Mouse (Mus musculus): ENCODE measurements around the gene Olfr145.

The Olfr145 gene

DNA sequence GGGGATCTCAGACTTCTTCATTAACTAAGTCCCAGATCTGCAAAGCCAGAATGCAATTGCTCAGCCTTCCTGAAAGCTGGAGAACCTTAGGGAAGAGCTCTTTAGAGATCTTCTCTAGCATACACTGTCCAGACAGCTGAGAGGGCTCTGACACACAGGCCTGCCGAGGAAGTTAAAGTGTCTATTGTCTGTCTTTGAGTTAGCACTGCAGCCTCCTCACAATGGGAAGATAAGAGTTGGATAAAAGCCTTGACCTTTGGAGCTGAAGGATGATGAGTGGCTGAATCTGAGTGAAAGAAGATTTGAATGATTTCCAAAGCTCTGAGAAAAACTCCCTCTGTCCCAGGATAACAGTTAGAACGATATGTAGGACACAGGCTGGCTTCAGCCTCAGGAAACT lies at the start of gene Olfr145:
Gene Olfr145 (plus strand): TSS at position 64 of the 400 bp plus-strand sequence.
- DNase-seq (ENCODE audit: low spot score), result peak; percentile 4

GRCm38 (mm10) chr9:37849267-37849666 lies 47.3 kb upstream of the Olfr145 start:
- no peak for DNase-seq (ENCODE audit: low spot score)

DNA sequence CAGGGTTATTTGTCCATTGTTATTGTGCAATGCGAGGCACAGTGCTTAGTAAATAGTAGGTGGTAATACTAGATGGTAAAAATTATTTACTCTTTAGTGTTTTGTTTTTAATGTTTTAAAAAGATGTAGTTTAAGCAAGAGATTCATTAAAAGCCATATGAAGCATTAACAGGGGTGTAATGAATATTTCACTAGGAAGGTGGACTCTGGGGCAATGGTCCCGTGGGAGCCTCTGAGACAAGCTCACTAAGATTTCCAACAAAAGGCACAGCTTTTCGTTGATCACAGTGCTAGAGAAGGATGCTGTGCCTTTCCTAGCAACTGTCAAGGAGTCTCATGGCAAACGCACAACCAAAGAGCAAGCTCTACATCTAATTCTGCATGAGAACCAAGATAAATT lies 42.6 kb upstream of the Olfr145 start, which contains the start of gene Olfr877:
Gene Olfr877 (plus strand): TSS at position 301 of the 400 bp plus-strand sequence.
- no peak for DNase-seq (ENCODE audit: low spot score)

DNA sequence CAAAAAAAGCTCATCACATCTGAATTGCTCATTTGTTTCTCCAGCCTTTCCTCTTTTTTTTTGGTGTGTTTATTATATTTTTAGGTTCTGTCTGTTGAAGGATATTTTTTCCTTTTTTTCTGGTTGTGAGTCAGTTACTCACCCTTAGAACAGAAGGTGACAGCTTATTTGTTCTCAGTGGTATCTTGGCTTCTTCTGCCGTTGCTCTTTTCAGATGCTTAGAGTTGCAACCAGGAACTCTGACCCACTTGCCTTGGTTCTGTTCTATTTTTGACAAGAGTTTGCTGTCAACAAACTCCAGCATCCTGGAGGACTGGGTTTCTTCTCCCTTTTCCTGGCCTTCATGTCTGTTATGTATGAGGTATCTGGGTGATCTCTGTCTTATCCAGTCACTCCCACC lies 33.2 kb upstream of the Olfr145 start:
- DNase-seq (ENCODE audit: low spot score), result no peak

DNA sequence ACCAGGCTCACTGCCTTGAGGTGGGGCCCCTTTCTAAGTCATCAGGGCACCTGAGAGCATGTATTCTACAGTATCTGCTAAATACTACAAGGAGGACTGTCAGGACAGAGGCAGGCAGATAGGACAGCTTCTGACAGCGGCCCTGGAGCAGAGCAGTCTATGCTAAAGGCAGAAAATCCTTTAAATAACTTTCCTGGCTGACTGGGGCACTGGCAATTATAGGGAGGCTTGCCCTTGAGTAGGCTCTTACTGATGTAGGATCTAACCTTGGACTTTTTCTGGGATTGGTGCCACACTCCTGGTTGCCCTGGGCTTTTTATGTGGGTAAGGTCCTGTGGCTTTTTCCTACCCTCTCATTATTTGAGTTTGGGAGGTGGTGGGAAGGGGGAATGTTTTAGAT lies 26.3 kb upstream of the Olfr145 start:
- DNase-seq (ENCODE audit: low spot score), result no peak

DNA sequence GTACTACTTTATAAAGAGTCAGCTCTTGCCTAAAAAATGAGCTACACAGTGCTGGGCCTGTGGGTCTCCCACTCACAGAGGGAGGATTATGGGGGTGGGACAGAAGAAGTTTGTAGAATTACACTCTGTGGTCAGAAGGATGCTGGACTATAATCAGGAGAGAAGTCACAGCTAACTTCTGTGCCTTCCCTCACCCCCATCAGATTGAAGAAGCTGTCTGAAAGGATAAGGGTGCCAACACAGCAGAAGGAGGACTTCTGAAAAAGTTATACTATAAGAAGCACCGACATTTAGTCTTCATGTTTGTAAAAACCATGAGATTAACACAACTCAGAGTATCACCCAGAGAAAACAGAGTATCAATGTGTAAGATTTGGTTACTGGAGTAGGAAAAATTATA lies 25.4 kb upstream of the Olfr145 start:
- no peak for DNase-seq (ENCODE audit: low spot score)

DNA sequence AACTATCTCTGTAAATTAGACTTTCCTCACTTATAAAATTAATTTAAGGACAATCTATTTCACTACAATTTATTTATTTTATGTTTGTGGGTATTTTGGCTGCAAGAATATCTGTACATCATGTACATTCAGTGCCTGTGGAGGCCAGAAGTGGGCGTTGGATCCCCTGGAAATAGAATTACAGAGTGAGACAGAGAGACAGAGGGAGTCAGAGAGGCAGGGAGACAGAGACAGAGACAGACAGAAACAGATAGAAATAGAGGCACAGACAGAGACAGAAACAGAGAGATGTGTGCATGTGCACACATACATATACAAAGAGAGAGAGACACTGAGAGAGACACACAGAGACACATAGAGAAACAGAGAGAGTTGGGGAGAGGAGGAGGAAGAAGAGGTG lies 25.0 kb upstream of the Olfr145 start:
- no peak for DNase-seq (ENCODE audit: low spot score)

- peak; percentile 6 for DNase-seq (ENCODE audit: low spot score)
Measured at GRCm38 (mm10) chr9:37890960-37891359, 5.6 kb upstream of the Olfr145 start.

DNA sequence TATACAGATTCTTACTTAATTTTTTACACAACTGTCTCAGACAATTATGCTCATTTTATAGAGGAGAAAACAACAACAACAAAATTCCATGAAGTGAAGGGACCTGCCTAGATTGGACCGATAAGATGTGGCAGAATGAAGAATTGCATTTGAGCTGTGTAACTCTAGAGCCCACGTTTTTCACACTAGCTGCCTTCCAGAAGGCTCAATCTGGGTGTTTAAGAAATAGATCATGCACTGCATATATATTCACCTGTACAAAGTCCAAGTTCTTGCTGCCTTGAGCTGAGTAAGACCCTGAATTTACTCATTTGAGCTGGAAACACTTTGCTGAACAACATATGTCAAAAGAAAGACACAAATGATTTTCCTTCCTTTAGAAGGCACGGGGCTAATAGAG lies 9.0 kb downstream of the Olfr145 start:
- DNase-seq (ENCODE audit: low spot score), result no peak

DNA sequence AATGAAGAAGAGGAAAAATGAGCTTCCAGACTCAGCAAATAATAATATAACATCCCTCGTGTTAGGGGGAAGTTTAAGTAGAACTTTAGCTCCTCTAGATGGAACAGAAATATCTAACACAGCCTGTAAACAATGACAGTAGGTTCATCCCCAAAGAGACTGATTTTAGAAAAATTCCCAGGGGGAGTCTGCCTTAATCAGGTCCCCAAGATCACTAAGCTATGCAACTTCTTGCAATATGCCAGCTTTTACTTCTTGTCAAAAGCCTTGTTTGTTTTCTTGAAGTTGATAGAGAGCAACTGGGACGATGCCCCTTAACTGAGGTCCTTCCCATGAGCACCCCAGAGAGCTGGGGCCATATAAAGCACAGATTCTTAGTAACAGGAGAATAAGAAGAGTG lies 21.0 kb downstream of the Olfr145 start, which contains the start of gene Olfr878:
Gene Olfr878 (plus strand): TSS at position 301 of the 400 bp plus-strand sequence.
- no peak for DNase-seq (ENCODE audit: low spot score)

GRCm38 (mm10) chr9:37918018-37918417 lies 21.5 kb downstream of the Olfr145 start:
- no peak for DNase-seq (ENCODE audit: low spot score)

GRCm38 (mm10) chr9:37924194-37924593 lies 27.7 kb downstream of the Olfr145 start:
- DNase-seq (ENCODE audit: low spot score), result no peak

DNA sequence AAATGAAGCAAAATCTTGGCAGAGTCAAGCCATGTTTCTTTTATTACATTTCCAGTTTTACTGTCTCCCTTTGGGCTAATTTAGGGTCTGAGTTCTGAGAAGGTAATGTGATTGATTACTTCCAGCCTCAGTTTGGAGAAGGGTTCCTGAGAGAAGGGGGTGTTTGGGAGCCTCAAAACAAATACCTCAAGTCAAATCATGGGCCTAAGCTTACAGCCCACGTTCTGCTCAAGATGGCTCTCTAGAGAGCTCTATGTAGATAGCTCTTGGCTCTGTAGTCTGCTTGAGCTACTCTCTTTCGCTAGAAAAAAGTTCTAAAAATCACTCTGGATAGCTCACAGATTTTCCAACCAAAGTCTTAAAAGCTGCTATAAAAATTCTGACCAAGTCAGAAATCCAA lies 28.9 kb downstream of the Olfr145 start:
- DNase-seq (ENCODE audit: low spot score), result no peak

- no peak for DNase-seq (ENCODE audit: low spot score)
Measured at GRCm38 (mm10) chr9:37926019-37927013, 29.8 kb downstream of the Olfr145 start.

DNA sequence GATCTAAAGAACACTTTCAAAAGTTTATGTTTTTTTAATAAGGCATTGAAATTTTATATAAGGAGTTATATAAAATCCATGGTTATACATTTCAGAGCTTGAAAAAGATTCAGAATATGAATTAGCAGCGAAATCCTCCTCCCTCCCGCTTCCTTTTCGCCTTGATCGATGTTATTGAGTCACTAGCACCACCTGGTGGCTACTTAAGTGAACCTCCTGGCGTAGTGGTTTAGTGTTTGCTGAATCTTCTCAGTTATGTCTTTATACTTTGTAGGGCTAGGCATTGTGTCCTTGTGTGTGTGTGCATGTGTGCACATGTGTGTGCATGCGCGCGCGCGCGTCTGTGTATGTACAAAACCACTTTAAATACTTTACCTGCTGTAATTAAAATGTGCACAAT lies 36.0 kb downstream of the Olfr145 start:
- DNase-seq (ENCODE audit: low spot score), result peak; percentile 92

DNA sequence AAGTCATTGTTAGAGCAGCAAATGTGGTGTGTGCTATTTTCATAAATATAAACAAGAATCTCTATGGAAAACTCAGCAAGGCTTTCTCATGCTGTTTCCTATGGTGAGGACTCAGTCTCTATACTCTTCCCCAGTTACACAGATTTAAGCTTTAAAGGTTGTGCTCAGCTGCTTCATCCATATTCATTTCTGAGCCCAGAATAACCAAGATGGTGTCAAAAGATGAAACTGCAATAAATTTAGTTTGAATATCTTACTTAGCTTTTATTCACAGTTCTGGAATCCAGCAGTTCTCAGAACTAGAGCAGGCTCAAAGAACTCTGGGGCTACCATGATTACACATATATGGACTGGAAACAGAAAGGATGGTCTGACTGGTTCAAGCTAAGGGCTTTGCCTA lies 37.6 kb downstream of the Olfr145 start:
- DNase-seq (ENCODE audit: low spot score), result no peak

GRCm38 (mm10) chr9:37941167-37941566 lies 44.6 kb downstream of the Olfr145 start:
- no peak for DNase-seq (ENCODE audit: low spot score)
